Mouse (Mus musculus) ES-Bruce4 (cell line): ENCODE data around the gene 1700125H20Rik. TPM values are rescaled to one million over a fixed set of nuclear protein-coding genes. Genes with fewer than 3 reads are reported as not detected.

Experiments
- H3K27ac ChIP-seq: 2 replicates; pipeline ENCODE4 v1.5.1; 2012; ENCODE audit warnings: low read length, inconsistent platforms; ENCODE audit not compliant: insufficient read depth
- H3K27me3 ChIP-seq: 2 replicates; pipeline ENCODE4 v1.6.1; 2012; ENCODE audit warnings: mild to moderate bottlenecking, low read length, inconsistent platforms; ENCODE audit not compliant: control insufficient read depth, poor library complexity, insufficient read depth, severe bottlenecking
- H3K36me3 ChIP-seq: 2 replicates; pipeline ENCODE4 v1.6.1; 2012; ENCODE audit warnings: inconsistent platforms, mild to moderate bottlenecking, low read length, moderate library complexity; ENCODE audit not compliant: control insufficient read depth, poor library complexity, insufficient read depth, severe bottlenecking
- H3K4me1 ChIP-seq: one replicate; pipeline ENCODE4 v1.8.1; 2011; ENCODE audit warnings: low read length; ENCODE audit not compliant: control insufficient read depth, insufficient read depth
- H3K4me3 ChIP-seq: 2 replicates; pipeline ENCODE4 v1.5.1; 2011; ENCODE audit warnings: low read depth, mild to moderate bottlenecking, low read length
- H3K9ac ChIP-seq: 2 replicates; pipeline ENCODE4 v1.6.1; 2012; ENCODE audit warnings: low read depth, mild to moderate bottlenecking, inconsistent platforms; ENCODE audit not compliant: poor library complexity, severe bottlenecking
- H3K9me3 ChIP-seq: replicated peaks from 2 replicates; pipeline ENCODE4 v1.6.1; 2012; ENCODE audit warnings: mild to moderate bottlenecking, low read length, inconsistent platforms; ENCODE audit not compliant: control insufficient read depth, poor library complexity, insufficient read depth, severe bottlenecking
- CTCF ChIP-seq: IDR thresholded peaks from one replicate; pipeline ENCODE4 v1.8.1; 2011; ENCODE audit warnings: low read depth, low read length
- EP300 ChIP-seq: IDR thresholded peaks from 2 replicates; pipeline ENCODE4 v1.6.1; 2011; ENCODE audit warnings: low read depth, low read length; ENCODE audit not compliant: insufficient read depth
- POLR2A ChIP-seq: IDR thresholded peaks from one replicate; pipeline ENCODE4 v1.8.1; 2011; ENCODE audit warnings: low read length; ENCODE audit not compliant: insufficient read depth
- polyA plus RNA-seq: library from polyadenylated mRNA; stranded (reverse); fragments of >200 nt; gene quantifications from 2 replicates; pipeline ENCODE4 v1.2.4, GENCODE M21; 2011; ENCODE audit warnings: low read depth; ENCODE audit not compliant: missing spikeins, insufficient read depth, insufficient read length

The 1700125H20Rik gene
- polyA plus RNA-seq, 1 experiment = not detected

GRCm38 (mm10) chr11:85164371-85164770 lies 5.8 kb upstream of the 1700125H20Rik start:
- no peak for TF ChIP-seq EP300
- TF ChIP-seq CTCF = no peak
- TF ChIP-seq POLR2A = no peak
- H3K4me1 ChIP-seq = no peaks in the 10 kb centered on the region
- no peak overlapping the region for H3K9ac ChIP-seq
- no peak overlapping the region for H3K27ac ChIP-seq
- no peaks in the 10 kb centered on the region for H3K36me3 ChIP-seq
- H3K9me3 ChIP-seq = no peaks in the 10 kb centered on the region
- H3K27me3 ChIP-seq = no peaks in the 10 kb centered on the region; the same call in 1 of the 2 replicates
- H3K4me3 ChIP-seq = no peak overlapping the region

- no peaks in the 10 kb centered on the region for H3K36me3 ChIP-seq
- no peak overlapping the region for H3K27ac ChIP-seq
- no peaks in the 10 kb centered on the region for H3K9me3 ChIP-seq
- no peaks in the 10 kb centered on the region for H3K27me3 ChIP-seq
- H3K4me1 ChIP-seq = no peaks in the 10 kb centered on the region
- H3K4me3 ChIP-seq = no peak overlapping the region
- TF ChIP-seq EP300 (no peak), POLR2A (no peak), CTCF (no peak)
- H3K9ac ChIP-seq = no peak overlapping the region
Measured at GRCm38 (mm10) chr11:85167503-85167902, 2.7 kb upstream of the 1700125H20Rik start.

DNA sequence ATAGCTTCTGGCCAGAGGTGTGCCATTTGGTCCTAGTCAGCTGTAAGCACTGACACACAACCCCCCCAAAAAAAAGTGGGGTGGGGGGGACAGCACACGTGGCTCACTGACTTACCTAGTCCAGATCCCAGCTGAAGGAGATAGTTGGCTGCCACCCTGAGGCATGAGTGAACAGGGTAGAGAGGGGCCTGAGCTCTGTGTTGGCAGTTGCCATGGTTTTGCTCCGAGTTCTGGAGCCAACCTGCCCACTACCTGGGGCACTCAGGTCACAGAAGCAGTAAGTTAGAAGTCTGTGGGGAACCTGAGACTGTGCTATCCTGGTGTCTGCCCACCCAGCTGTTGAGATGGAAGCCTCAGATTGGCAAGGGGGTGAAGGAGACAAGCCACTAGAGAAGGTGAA lies 629 bp downstream of the 1700125H20Rik start:
- no peaks in the 10 kb centered on the region for H3K4me1 ChIP-seq
- TF ChIP-seq EP300 (no peak), CTCF (no peak), POLR2A (no peak)
- no peak overlapping the region for H3K9ac ChIP-seq
- H3K27ac ChIP-seq = no peak overlapping the region
- no peaks in the 10 kb centered on the region for H3K27me3 ChIP-seq
- no peaks in the 10 kb centered on the region for H3K9me3 ChIP-seq
- H3K36me3 ChIP-seq = no peaks in the 10 kb centered on the region
- no peak overlapping the region for H3K4me3 ChIP-seq

DNA sequence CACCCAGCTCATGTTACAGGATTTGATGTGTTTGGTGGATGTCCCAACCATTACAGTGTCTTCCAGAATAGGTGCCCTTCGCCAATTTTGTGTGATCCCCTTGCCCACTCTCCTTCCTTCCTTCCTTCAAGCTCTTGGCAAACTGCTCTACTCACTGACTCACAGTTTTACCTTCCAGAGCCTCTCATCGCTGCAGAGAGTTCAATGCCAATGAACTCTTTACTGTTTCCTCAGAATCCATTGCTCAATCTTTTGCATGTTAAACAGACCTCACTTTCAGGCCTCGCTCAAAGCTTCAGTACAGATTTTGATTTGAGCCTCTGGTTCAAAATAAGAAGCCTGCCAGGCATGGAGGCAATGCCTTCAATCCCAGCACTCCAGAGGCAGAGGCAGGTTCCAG lies 5.7 kb downstream of the 1700125H20Rik start:
- no peaks in the 10 kb centered on the region for H3K36me3 ChIP-seq
- H3K27me3 ChIP-seq = no peaks in the 10 kb centered on the region
- H3K9ac ChIP-seq = no peak overlapping the region
- no peak overlapping the region for H3K4me3 ChIP-seq
- H3K27ac ChIP-seq = no peak overlapping the region
- no peaks in the 10 kb centered on the region for H3K4me1 ChIP-seq
- TF ChIP-seq EP300 = no peak
- no peak for TF ChIP-seq POLR2A
- TF ChIP-seq CTCF = no peak
- no peaks in the 10 kb centered on the region for H3K9me3 ChIP-seq

DNA sequence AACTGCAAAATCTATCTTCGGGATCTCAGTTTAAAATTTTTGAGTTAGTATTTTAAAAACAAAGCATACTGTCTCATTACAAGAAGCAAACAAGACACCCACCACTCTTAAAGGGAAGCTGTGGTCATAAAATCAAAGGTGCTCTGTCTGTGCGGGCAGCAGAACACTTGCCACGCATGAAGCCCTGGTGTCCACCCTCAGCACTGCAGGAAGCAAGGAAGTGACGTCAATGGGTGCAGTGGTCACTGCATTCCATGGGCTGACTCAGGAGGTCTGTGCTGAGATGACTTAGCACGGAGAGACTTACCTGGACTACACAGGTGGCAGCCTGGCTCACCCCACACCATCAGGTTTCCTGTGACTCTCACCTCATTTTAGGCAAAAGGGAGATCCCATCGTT lies 7.6 kb downstream of the 1700125H20Rik start:
- H3K4me1 ChIP-seq = peaks cover 1% of the 10 kb centered on the region

GRCm38 (mm10) chr11:85178413-85178812 lies 8.2 kb downstream of the 1700125H20Rik start:
- Histone ChIP-seq H3K9me3 (no peaks in the 10 kb centered on the region), H3K36me3 (no peaks in the 10 kb centered on the region), H3K4me3 (no peak overlapping the region), H3K9ac (no peak overlapping the region), H3K27me3 (no peaks in the 10 kb centered on the region), H3K27ac (no peak overlapping the region), H3K4me1 (peaks cover 1% of the 10 kb centered on the region)
- no peak for TF ChIP-seq POLR2A
- no peak for TF ChIP-seq CTCF
- no peak for TF ChIP-seq EP300

More for the DNA sequence above, 7.6 kb downstream of the 1700125H20Rik start:
- Histone ChIP-seq H3K4me3 (no peak overlapping the region), H3K36me3 (no peaks in the 10 kb centered on the region), H3K9me3 (no peaks in the 10 kb centered on the region), H3K9ac (no peak overlapping the region), H3K27me3 (no peaks in the 10 kb centered on the region), H3K27ac (no peak overlapping the region)
- no peak for TF ChIP-seq EP300
- TF ChIP-seq CTCF = no peak
- TF ChIP-seq POLR2A = no peak
